Mouse (Mus musculus) adrenal gland, postnatal 10 days (tissue): ENCODE measurements at regions not wholly inside any gene's neighbourhood (a gene's known extent, or its start where the extent isn't known, plus 50 kb on each side); places are given as distances from the start of the nearest gene placed in this dataset.

Experiments
- DNase-seq: peaks from one replicate; pipeline ENCODE4 v3.0.0; 2021; ENCODE audit warnings: mixed read lengths

DNA sequence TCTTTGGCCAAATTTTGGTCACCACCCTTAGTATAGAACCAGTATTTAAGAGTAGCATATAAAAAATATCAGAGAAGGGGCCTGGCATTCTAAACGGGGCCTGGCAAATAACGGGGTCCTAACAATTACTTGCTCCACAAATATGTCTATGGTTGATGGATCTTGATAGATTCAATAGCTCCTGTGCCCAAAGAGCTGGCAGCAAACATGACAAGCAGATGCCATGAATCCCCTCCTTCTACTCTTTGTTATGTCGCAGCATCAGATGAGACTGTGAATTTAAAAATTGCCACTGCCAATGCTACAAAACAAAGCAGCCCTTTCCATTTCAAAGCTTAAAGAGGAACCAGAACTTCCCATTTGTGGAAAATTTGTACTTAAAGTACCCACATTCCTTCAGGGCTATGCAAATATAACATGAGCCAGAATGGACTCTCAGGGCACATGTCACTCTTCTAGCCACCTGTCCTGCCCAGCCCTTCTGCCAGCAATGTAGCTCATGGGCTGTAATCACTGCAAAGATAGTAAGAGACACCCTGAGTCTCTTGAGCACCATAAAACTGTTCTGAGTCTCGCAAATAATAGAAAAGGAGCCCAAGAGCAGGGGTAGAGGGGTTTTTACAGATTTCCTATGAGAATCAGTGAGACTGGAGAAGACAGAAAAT, 342.4 kb upstream of the Kirrel3 start:
- DNase-seq: no peak

DNA sequence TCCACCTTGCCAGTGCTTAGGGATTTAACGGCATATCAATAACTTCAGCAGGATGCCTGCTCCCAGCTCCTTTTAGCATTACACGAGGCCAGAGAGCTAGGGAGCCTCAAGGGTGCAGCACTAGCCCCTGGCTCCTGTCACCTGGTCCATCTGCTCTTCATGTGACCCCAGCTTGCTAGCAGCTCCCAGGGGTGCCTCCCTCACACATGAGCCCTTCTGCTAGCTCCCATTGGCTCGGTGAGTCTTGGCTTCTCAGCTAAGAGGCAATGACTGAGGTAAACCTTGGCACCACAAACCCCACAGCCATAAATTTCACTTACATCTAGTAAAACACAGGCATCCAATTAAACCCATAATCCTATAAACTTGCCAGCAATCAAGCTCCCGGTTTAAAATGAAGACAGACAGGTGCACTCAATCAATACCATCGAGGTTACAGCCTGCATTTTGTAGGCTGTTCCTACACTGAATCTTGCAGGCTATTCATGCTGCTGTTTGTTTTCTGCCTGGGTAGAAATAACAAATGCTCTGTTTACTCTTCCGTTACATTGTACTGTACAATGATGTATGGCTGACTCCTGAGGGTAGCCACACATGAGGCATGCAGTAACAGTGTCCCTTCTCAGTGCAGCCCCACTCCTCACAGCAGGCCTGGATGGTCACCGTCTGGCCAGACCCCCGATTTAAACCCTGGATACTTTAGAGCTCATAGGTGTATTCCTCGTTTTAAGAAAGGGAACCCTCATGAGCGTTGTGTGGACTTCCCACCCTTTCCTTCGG, 330.3 kb upstream of the Kirrel3 start:
- no peak for DNase-seq

DNA sequence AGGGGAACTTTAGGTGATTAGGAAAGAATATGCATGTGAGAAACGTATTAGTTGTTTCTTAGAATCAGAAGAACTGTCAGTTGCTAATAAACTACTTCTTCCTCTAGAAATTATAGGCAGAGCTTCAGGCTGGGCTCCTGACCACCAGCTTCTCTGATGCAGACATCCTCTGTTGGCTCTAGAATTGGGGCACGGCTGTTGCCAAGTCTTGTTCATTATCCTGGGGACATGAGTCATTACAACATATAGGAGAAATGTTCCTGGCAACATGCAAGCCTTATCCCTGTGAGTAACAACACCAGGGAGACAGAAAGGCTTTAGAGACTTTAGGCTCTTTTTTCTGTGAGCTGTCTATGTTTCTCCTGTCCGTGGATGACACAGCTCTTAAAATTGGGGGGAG, 329.1 kb upstream of the Kirrel3 start:
- no peak for DNase-seq

GRCm38 (mm10) chr9:34161119-34161518, 324.6 kb upstream of the Kirrel3 start:
- no peak for DNase-seq

DNA sequence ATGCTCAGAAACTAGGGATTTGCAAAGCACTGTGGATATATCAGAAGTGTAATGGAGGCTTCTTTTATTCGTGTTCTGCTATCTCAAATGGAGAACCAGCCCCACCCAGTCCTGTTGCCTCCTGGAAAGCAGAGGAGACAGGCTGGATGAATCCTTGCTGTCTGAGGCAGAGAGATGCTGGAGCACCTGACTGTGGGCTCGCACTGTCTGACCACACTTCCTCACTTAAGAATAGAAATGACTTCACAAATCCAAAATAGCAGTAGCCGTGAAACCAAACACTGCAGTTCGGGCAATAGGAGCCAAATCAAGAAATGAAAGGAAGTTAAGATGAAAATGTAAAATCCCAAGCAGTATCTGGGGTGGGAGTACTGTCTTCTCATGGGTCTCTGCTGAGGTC, 299.4 kb upstream of the Kirrel3 start:
- no peak for DNase-seq

DNA sequence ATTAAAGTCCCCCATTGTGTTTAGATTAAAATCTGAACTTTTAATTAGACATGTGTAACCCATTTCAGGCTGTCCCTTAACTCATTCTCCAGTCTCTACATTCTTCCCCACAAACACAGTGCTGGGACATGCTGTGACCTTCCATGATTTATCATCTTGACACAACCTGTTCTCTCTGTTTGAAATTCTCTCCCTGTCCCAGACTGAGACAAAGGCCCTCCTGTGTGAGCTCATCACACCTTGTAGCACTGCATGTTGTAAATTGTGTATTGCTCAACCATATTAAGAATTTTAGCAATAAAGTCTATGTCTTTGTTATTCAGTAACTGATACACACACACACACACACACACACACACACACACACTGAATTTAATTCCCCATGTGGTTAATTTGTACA, 293.2 kb upstream of the Kirrel3 start:
- no peak for DNase-seq

DNA sequence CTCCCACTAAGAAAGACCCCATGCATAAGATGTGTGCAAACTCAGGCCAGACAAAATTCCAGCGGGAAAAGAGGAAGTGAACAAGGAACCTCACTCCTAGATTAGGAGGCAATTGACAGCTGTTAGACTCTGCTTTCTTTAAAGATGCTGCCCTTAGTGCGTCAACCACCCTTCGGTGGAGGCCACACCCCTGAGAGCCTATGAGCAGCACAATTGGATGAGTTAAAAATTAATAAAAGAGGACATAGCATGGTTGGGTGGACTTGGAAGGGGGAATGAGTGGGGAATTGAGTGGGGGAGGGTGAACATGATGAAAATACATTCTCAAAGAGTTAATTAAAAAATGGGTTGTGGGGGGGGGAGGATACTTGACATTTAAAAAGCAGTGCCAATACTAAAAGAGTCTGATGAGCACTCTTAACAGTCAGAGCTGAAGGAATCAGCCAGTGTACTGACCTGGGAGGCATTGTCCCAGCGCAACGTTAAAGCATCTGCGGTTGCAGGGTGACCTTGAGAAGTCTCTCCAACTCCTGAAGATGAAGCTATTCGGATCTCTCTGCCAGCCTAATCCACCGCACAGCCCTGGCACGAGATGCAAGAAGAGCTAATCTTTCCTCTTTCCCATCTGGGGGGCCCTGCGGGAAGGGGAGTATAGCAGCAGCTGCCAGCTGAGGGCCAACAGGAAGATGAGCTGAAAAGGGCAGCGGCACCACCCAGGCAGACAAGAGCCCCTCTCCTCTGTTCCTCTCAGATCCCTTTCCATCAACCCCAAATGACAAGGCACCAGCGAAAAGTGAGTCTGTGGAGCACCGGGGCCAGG, 283.4 kb upstream of the Kirrel3 start:
- peak; percentile 22 for DNase-seq

DNA sequence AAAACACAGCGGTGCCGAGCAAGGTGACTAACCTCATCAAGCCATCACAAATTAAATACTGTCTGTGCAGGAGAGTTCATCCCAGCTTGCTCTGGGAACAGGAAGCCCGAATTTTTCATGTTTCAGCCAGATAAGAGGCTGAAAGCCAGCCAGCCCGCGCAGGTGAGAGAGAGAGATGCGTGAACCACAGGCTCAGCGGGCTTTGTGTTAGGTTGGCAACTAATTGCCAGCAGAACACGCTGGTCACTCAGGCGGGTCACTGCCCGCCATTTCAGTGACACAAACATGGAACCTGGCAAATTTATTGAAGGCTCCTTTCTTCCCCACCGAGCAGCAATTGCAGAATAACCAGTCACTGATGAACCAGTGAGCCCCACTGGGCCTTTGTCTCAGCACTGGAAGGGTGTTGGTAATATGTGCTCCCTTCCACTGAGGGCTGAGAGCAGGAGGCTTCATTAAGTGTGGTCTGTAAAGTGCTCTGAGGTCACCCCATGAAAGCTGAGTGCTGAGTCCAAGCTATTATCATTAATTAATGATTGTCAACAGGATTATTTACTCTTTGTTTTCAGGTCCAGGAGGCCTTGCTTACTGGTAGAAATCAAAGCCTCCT, 282.6 kb upstream of the Kirrel3 start:
- no peak for DNase-seq

GRCm38 (mm10) chr9:34203624-34204365, 281.9 kb upstream of the Kirrel3 start:
- no peak for DNase-seq

- no peak for DNase-seq
These were observed 281.2 kb upstream of the Kirrel3 start for GRCm38 (mm10) chr9:34204479-34204878.

- DNase-seq: peak; percentile 14
These were observed 254.1 kb upstream of the Kirrel3 start for GRCm38 (mm10) chr9:34231561-34231960.

DNA sequence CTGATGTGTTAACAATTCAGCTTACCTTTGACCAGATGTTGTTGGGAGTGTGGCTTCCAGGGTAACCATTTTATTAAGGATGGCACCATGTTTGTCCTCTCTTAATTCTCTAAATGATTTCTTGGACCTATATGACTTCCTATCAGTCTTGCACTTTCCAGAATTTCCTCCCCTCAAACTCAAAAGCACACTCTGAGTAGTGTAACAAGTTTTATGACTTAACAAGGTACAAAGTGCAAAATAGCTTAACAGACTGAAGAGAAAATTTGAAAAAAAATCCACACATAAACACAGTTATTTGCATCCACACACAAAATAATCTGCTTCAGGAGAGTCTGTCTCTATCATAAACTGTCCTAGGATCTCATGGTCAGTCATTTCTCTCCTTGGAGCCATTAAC, 251.0 kb upstream of the Kirrel3 start:
- DNase-seq: no peak

DNA sequence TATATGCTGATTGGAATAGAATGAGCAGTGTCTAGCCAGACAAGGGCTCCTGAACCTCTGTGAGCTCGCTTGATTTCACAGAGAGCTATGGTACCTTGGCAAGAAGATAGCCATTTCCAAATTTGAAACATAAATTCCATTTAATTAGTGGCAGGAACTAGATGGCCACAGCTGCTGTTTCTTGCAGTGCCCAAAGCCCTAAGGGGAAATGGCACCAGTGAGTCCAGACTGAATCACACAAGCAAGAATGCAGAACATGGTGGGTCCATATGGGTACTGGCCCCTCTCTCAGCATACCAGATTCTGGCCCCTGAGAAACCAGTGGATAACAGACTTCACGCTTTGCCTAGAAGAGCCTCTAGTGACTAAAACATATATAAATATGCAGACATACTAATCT, 246.2 kb upstream of the Kirrel3 start:
- DNase-seq: no peak

DNA sequence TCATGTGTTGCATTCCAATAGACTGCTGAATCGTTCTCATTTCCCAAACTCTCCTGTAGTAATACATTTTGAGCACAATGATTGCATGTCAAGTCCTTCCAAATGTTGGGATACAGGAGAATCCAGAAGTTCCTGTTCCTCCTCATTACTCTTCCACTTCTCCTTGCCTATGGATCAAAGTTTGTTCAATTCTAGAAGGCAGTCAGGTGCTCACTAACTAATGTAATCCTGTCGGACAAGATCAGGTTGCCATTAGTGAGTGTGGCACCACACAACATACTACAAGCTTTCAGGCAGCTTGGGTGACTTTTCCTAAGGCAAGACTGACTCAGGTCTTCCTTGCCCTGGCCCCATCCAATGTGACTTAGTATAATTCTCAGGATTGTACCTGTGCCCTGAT, 242.0 kb upstream of the Kirrel3 start:
- no peak for DNase-seq

DNA sequence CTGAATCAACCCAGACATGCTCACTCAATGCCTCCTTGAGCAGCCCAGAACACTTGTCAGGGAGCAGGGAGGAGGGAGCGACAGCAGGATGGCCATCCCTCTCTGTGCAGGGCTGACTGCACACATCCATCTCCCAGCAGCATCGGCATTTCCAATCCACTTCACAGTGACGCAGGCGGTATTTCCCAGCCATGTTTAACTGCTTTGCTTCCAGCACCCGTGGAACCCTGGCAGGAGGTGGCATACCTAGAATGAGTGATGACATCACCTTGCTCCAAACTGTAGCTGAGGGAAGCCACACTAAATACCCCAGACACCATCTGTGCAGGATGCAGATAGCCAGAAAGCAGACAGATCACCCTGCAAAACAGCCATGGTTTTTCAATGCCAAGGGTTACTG, 241.1 kb upstream of the Kirrel3 start:
- no peak for DNase-seq

DNA sequence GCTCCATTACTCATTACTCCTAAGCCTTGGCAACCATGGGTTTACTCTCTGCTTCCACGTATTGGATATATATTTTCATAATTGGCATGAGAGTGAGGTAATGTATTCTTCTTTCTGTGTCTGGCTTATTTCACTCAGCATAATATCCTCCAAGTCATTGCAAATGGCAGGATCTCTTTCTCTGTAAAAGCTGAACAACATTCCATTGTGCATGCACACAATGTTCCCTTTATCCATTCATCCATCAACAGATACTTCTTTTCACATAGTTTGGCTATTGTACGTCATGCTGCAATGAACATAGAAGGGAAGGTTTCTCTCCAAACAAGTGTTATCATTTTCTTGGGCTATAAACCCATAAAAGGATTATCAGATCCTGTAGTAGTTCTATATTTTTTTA, 232.9 kb upstream of the Kirrel3 start:
- no peak for DNase-seq

GRCm38 (mm10) chr9:34258492-34258891, 227.2 kb upstream of the Kirrel3 start:
- peak; percentile 1 for DNase-seq

DNA sequence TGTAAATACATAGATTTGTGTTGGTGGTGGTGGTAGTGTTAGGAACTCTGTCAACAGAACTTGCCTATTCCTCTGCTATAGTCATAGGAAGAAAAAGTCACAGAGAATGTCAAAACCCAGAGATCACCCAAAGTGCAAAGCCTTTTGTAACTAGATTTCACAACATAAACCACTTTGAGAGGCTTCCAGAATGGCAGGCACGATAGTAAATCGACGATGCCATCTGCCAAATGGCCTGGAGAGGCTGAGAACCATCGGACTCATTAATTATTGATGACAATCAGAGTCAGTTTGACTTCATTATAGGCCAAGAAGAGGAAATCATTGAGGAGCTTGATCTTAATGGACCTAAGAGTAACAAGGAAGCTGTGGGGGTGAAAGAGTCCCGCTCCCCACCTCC, 207.6 kb upstream of the Kirrel3 start:
- no peak for DNase-seq

DNA sequence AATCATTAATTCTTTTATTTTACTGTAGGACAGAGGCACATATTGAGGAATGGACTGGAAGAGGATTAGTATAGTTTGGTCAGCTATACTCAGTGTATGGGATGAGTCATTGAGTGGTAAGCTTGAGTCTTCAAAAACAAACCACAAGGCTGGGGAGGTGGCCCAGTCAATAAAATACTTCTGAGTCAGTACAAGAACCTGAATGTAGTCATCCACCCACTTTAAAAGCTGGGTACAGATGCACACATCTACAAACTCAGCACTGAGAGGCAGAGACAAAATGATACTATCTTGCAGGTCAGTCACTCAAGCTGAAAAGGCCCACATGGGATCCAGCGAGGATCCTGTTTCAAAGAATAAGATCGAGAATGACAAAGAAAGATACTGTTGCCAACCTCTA, 206.3 kb upstream of the Kirrel3 start:
- no peak for DNase-seq

DNA sequence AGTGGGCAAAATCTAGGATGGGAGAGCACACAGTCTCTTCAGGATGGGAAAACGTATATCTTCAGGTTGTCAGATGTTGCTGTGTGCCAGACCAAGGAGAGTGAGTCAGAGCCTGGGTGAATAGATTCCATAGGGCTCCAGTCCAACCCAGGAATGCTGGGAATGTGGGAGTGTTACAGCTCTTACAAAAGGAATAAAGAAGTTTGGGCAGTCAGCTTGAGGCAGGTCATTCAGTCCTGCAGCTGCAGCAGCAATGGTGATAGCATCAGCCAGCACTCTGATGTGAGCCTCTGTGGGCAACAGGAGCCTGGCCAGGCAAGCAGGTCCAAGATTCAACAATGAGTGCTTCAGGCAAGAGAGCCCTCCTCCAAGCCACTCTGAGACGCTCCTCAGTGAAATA, 205.8 kb upstream of the Kirrel3 start:
- no peak for DNase-seq

DNA sequence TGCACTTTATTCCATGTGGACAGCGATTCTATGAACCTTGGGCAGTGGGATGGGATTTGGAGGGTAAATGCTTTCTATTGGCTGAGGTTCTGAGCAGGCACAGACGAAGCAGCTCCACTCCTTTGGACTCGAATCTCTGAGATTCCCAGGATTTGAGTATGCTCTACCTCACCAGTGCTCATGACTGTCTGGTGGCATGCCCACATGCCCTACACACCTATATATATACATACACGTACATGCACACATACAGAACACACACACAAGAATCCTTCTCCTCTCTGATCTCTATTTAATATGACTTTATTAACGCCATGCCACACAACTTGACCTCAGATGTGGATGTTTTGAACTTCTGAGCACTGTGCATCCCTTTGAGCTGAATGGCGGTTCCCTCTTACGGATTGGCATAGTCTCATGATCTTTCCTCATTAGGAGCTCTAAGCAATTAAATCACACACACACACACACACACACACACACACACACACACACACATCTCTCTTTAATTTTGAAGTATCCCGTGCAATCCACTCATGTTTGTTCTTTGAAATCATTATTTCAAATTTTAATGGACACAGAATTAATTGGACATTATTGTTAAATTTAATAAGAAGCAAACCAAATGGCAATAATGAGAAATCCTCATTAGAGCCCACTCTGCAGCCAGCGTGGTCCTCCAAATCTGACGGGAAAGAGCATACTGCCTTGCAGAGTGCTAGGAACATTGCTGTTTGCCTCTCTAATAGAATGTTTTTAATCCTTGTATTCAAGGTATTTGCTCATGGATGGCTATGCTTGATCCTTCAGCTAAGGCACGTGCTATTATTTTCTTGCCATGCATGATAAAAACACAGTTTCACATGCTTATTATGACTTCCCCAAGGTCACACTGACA, 205.1 kb upstream of the Kirrel3 start:
- no peak for DNase-seq
